Mouse (Mus musculus) layer of hippocampus, postnatal 25 days (tissue): ENCODE results near the gene 5330417H12Rik. TPM values are rescaled to one million over a fixed set of nuclear protein-coding genes. Genes with fewer than 3 reads are reported as not detected.

Source experiments
- total RNA-seq, 2 experiments: library from RNA; stranded (reverse); gene quantifications; 2 replicates each; pipeline ENCODE4 v1.2.3; 2021

Gene 5330417H12Rik
- total RNA-seq, 2 experiments from 2014 or later, result not detected

Other genes with a start within 250 kb of the 5330417H12Rik start
- 10 to 100 TPM; 10.0 to 11.5 TPM for gene Olfml1, start 57.7 kb downstream of the 5330417H12Rik start, total RNA-seq
- 1 to 10 TPM; 6.0 TPM for gene Ppfibp2, start 30.0 kb downstream of the 5330417H12Rik start, total RNA-seq
- gene Cyb5r2, start 132.9 kb upstream of the 5330417H12Rik start, total RNA-seq, result not detected
- gene Ovch2, start 176.0 kb upstream of the 5330417H12Rik start, total RNA-seq, result not detected
- gene Olfr467, start 187.1 kb upstream of the 5330417H12Rik start, total RNA-seq, result not detected
- not detected for gene Olfr469, start 200.4 kb upstream of the 5330417H12Rik start, total RNA-seq
- not detected for gene Olfr470, start 222.3 kb upstream of the 5330417H12Rik start, total RNA-seq